Mouse (Mus musculus): ENCODE data around the gene Gm4131.

- TF ChIP-seq CTCF (conservative IDR thresholded peaks at IDR 0.05; ENCODE audit: insufficient read depth, insufficient read length, low read depth, low read length) (no peak), POLR2A (IDR thresholded peaks at IDR 0.05; ENCODE audit: low read depth, low read length) (no peak)
Measured at GRCm38 (mm10) chr14:62575862-62576261, 9.1 kb upstream of the Gm4131 start.

Data from kidney, adult 2 months (tissue).